Mouse (Mus musculus): ENCODE measurements around the gene Lyl1.

- TF ChIP-seq EP300 (IDR thresholded peaks at IDR 0.05; ENCODE audit: low read depth) (no peak), CTCF (IDR thresholded peaks at IDR 0.05; ENCODE audit: low read depth) (no peak)
Observed at GRCm38 (mm10) chr8:84736521-84736920, 35.3 kb downstream of the Lyl1 start.
